Mouse (Mus musculus) E14TG2a.4 (cell line): ENCODE measurements around the gene Tmem242.
"Not testable (repeated sequence)": the region's sequence is repeated elsewhere in the genome, so short reads cannot be mapped to it uniquely, and the experiment has no call there.

Source experiments
- H3K27me3 ChIP-seq: 2 replicates; pipeline ENCODE4 v1.6.1; 2014; ENCODE audit warnings: low read length, control low read depth; ENCODE audit not compliant: insufficient read depth
- H3K36me3 ChIP-seq: 2 replicates; pipeline ENCODE4 v1.6.1; 2014; ENCODE audit warnings: low read length, control low read depth; ENCODE audit not compliant: insufficient read depth
- H3K4me1 ChIP-seq: replicated peaks from 2 replicates; pipeline ENCODE4 v1.6.1; 2014; ENCODE audit warnings: low read depth, low read length, control low read depth
- H3K4me3 ChIP-seq: replicated peaks from 2 replicates; pipeline ENCODE4 v1.5.1; 2014; ENCODE audit warnings: mild to moderate bottlenecking, low read length
- H3K9me3 ChIP-seq: 2 replicates; pipeline ENCODE4 v1.6.1; 2014; ENCODE audit warnings: low read length, control low read depth
- CTCF ChIP-seq: conservative IDR thresholded peaks from 2 replicates; pipeline ENCODE4 v1.5.1; 2014; ENCODE audit warnings: low read length
- NANOG ChIP-seq: IDR thresholded peaks from 2 replicates; pipeline ENCODE4 v1.6.1; 2014; ENCODE audit warnings: borderline replicate concordance, low read length, mixed read lengths
- POU5F1 ChIP-seq: IDR thresholded peaks from 2 replicates; pipeline ENCODE4 v1.6.1; 2014; ENCODE audit warnings: low read length, borderline replicate concordance

Tmem242 gene

GRCm38 (mm10) chr17:5463912-5464311, 23.9 kb upstream of the Tmem242 start:
- no peaks in the 10 kb centered on the region for H3K4me1 ChIP-seq
- H3K36me3 ChIP-seq: no peaks in the 10 kb centered on the region
- H3K4me3 ChIP-seq: no peak overlapping the region
- TF ChIP-seq CTCF: no peak
- TF ChIP-seq POU5F1: no peak
- H3K9me3 ChIP-seq: no peaks in the 10 kb centered on the region
- 0 out of 2 replicates have a peak, but pooled peaks cover 9% of the 10 kb centered on the region for H3K27me3 ChIP-seq

- no peaks in the 10 kb centered on the region for H3K36me3 ChIP-seq
- no peak for TF ChIP-seq NANOG
- TF ChIP-seq CTCF: no peak
- no peak for TF ChIP-seq POU5F1
- no peak overlapping the region for H3K4me3 ChIP-seq
- H3K9me3 ChIP-seq: no peaks in the 10 kb centered on the region
- peaks cover 18% of the 10 kb centered on the region; the same call in 1 of the 2 replicates for H3K27me3 ChIP-seq
- no peaks in the 10 kb centered on the region for H3K4me1 ChIP-seq
These were observed 13.6 kb upstream of the Tmem242 start for GRCm38 (mm10) chr17:5453657-5454056.

GRCm38 (mm10) chr17:5443751-5444150, 3.7 kb upstream of the Tmem242 start:
- no peaks in the 10 kb centered on the region; the same call in 1 of the 2 replicates for H3K9me3 ChIP-seq
- H3K4me1 ChIP-seq: peaks cover 14% of the 10 kb centered on the region
- TF ChIP-seq CTCF (no peak), NANOG (no peak), POU5F1 (no peak)
- no peak overlapping the region for H3K4me3 ChIP-seq
- peaks cover 11% of the 10 kb centered on the region; the same call in 1 of the 2 replicates for H3K27me3 ChIP-seq
- peaks cover 1% of the 10 kb centered on the region; the same call in 1 of the 2 replicates for H3K36me3 ChIP-seq

- H3K9me3 ChIP-seq: no peaks in the 10 kb centered on the region; the same call in 1 of the 2 replicates
- peaks cover 17% of the 10 kb centered on the region for H3K4me1 ChIP-seq
- H3K27me3 ChIP-seq: peaks cover 11% of the 10 kb centered on the region; the same call in 1 of the 2 replicates
- no peak for TF ChIP-seq CTCF
- TF ChIP-seq NANOG: no peak
- no peak for TF ChIP-seq POU5F1
- no peak overlapping the region for H3K4me3 ChIP-seq
- peaks cover 5% of the 10 kb centered on the region; the same call in 1 of the 2 replicates for H3K36me3 ChIP-seq
These were observed 3.2 kb upstream of the Tmem242 start for GRCm38 (mm10) chr17:5443260-5443659.

GRCm38 (mm10) chr17:5442403-5442802, 2.3 kb upstream of the Tmem242 start:
- H3K36me3 ChIP-seq: peaks cover 13% of the 10 kb centered on the region
- peaks cover 11% of the 10 kb centered on the region; the same call in 1 of the 2 replicates for H3K27me3 ChIP-seq
- H3K4me1 ChIP-seq: peaks cover 17% of the 10 kb centered on the region
- H3K9me3 ChIP-seq, H3K4me3 ChIP-seq: not testable (repeated sequence)

DNA sequence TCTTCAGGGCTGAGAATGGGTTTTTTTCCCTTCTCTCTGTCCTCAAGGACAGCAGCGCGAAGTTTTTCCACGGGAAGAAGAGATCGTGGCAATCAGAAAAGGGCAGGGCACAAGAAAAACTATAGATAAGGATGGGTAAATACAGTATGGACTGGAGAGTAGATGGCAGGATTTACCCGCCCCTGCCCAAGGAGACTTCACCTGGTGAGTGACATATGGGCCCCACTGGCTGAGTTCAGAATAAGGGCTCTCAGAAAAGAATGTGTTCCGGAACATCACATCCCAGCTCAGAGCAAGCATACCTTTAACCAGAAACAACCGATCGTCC, 264 bp downstream of the Tmem242 start:
- Histone ChIP-seq H3K4me1 (peaks cover 17% of the 10 kb centered on the region), H3K9me3 (no peaks in the 10 kb centered on the region; the same call in 1 of the 2 replicates), H3K4me3 (peak overlapping the region; percentile 87), H3K36me3 (peaks cover 31% of the 10 kb centered on the region), H3K27me3 (0 out of 2 replicates have a peak, but pooled peaks cover 3% of the 10 kb centered on the region)
- TF ChIP-seq POU5F1 (no peak), CTCF (no peak), NANOG (no peak)

- no peak overlapping the region for H3K4me3 ChIP-seq
- H3K4me1 ChIP-seq: peaks cover 27% of the 10 kb centered on the region
- TF ChIP-seq NANOG (0 out of 2 replicates have a peak, but pooled peaks have one; percentile 3), POU5F1 (no peak), CTCF (no peak)
- H3K27me3 ChIP-seq: no peaks in the 10 kb centered on the region
- H3K9me3 ChIP-seq: no peaks in the 10 kb centered on the region
- H3K36me3 ChIP-seq: peaks cover 43% of the 10 kb centered on the region
These were observed 10.3 kb downstream of the Tmem242 start for GRCm38 (mm10) chr17:5429772-5430133.

GRCm38 (mm10) chr17:5429090-5429771, 10.8 kb downstream of the Tmem242 start:
- H3K27me3 ChIP-seq: no peaks in the 10 kb centered on the region
- H3K4me1 ChIP-seq: peaks cover 27% of the 10 kb centered on the region
- TF ChIP-seq POU5F1 (no peak), CTCF (peak; percentile 99), NANOG (no peak)
- no peaks in the 10 kb centered on the region for H3K9me3 ChIP-seq
- peaks cover 43% of the 10 kb centered on the region for H3K36me3 ChIP-seq
- H3K4me3 ChIP-seq: no peak overlapping the region

DNA sequence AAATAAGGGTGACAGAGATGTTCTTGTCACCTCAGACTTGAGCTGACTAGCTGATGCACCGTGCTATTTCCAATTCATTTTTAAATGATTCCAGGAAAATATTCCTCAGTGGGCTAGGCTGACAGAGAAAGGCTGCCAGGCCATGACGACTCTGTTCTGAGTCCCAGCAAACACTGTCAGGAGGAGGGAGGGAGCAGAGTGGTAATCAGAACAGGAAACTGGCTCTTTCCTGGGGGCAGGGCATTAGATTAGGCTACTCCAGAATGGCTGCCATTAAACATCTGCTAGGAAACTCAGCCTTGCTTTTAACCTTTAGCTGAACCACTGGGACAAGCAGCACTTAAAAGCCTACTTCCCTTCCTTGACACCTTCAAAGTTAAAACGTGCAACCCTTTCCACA, 14.9 kb downstream of the Tmem242 start:
- H3K4me3 ChIP-seq: no peak overlapping the region
- H3K36me3 ChIP-seq: peaks cover 21% of the 10 kb centered on the region
- H3K27me3 ChIP-seq: no peaks in the 10 kb centered on the region
- no peaks in the 10 kb centered on the region for H3K9me3 ChIP-seq
- TF ChIP-seq CTCF (no peak), NANOG (no peak), POU5F1 (no peak)
- peaks cover 39% of the 10 kb centered on the region for H3K4me1 ChIP-seq
